Mouse (Mus musculus) spleen, adult 10 weeks (tissue): ENCODE data around the gene Car8. TPM values are rescaled to one million over a fixed set of nuclear protein-coding genes. Genes with fewer than 3 reads are reported as not detected.

Source experiments
- polyA plus RNA-seq: library from polyadenylated mRNA; stranded (reverse); fragments of 350-450 nt; fragmentation: Illumina TruSeq; extraction: RNeasy Lipid Tissue Mini Kit (QIAGEN cat#74804); gene quantifications from one replicate; pipeline ENCODE4 v1.2.3, GENCODE M21; 2015; ENCODE audit warnings: low replicate concordance; ENCODE audit not compliant: insufficient read depth

Gene Car8
- polyA plus RNA-seq, result 0.84 TPM

GRCm38 (mm10) chr4:8238560-8239305 is at the start of gene Car8:
Gene Car8, minus strand, starts transcription at chr4:8239041.

